In the genomic region with DNA sequence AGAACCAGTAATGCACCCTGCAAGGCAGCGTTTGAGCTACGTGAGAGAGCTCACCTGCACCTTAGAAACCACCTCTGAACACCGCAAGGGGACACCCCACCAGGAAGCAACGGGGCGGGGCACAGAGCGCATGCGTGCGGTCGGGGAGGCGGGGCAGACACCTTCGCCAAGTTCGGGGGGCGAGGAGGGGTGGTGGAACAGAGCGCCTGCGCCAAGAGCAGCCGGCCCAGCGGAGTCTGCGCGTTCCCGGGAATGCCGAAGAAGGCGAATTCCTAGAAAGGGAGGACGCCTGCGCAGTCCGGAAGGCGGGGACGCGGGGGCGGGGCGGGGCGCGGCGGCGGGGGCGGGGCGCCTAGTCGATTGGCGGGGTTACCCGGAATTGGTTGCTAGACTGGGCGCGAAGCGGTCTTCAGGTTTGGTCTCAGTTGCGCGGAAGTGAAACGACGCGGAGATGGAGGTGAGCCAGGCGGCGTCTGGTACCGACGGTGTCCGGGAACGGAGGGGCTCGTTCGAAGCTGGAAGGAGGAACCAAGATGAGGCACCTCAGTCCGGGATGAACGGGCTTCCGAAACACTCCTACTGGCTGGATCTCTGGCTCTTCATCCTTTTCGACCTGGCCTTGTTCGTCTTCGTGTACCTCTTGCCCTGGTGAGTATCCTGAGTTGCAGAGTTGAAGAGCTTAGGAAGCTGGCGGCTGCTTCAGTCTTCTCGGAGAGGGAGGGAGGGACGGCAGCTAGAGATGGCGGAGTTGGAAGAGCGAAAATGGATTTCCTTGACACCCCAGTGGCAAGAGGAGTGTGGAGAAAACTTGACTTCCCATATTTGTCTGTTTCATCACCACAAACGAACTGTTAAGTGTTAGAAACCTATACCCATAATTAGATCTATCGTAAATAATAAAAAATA, we compare ENCODE assay signal across 8 mouse cellular contexts. TPM values are rescaled to one million over a fixed set of nuclear protein-coding genes. Genes with fewer than 3 reads are reported as not detected.
DNase-seq lines count a peak whose midpoint lies in the region; ATAC-seq and TF ChIP-seq lines count a peak whose summit lies in the region.

A gene (plus strand): TSS at position 195 of the 906 bp plus-strand sequence.

- ATAC-seq in heart, embryonic 11.5 days (replicated peaks; ENCODE audit: insufficient number of reproducible peaks, low FRiP score, low TSS enrichment) = peak; percentile 97
- peak; percentile 99 for ATAC-seq in kidney, embryonic 16.5 days (ENCODE audit: low FRiP score, low TSS enrichment)

- peak within 1 kb of the TSS; percentile 81 for H3ac ChIP-seq in C2C12 (ENCODE audit: control insufficient read depth, insufficient read length, low read depth)
- peak within 1 kb of the TSS; percentile 12 for H3ac ChIP-seq in myocyte (ENCODE audit: control insufficient read depth, insufficient read length)

- H3K9me3 ChIP-seq in erythroblast, embryonic 14.5 days (ENCODE audit: control insufficient read depth, low read length) = no peaks in the 10 kb centered on the region
- H3K9me3 ChIP-seq in heart, embryonic 11.5 days (replicated peaks; ENCODE audit: control insufficient read depth, low read length) = no peaks in the 10 kb centered on the region
- no peaks in the 10 kb centered on the region for H3K9me3 ChIP-seq in kidney, embryonic 16.5 days (ENCODE audit: low read length)

- H3K79me2 ChIP-seq in C2C12 (ENCODE audit: control insufficient read depth, insufficient read depth) (peaks cover 31% of the 10 kb centered on the region), myocyte (ENCODE audit: control insufficient read depth, insufficient read depth) (peaks cover 12% of the 10 kb centered on the region)
- H3K79me2 ChIP-seq in liver, adult 2 months (ENCODE audit: control insufficient read depth, insufficient read depth, low read length) = no peaks in the 10 kb centered on the region

- H3K4me2 ChIP-seq in heart, embryonic 11.5 days = peak within 1 kb of the TSS; percentile 74
- peak within 1 kb of the TSS; percentile 76 for H3K4me2 ChIP-seq in kidney, embryonic 16.5 days (replicated peaks; ENCODE audit: low read depth, low read length)
- peak within 1 kb of the TSS; percentile 89 for H3K4me2 ChIP-seq in myocyte (ENCODE audit: low read depth)

- peak; percentile 48; the same call in 1 of the 2 replicates for TF ChIP-seq POLR2A in brain, embryonic 14.5 days (IDR thresholded peaks at IDR 0.05; ENCODE audit: borderline replicate concordance, extremely low read depth, insufficient read depth, insufficient read length, poor library complexity, severe bottlenecking)
- TF ChIP-seq POLR2A in liver, adult 2 months (IDR thresholded peaks at IDR 0.05; ENCODE audit: extremely low read depth, insufficient read depth, low read length) = peak; percentile 58; the same call in 1 of the 2 replicates
- no peak for TF ChIP-seq POLR2A in myocyte (IDR thresholded peaks at IDR 0.05; ENCODE audit: insufficient read length, low read depth)

- H3K9ac ChIP-seq in heart, embryonic 11.5 days (ENCODE audit: low read depth, low read length) = peak within 1 kb of the TSS; percentile 78
- H3K9ac ChIP-seq in kidney, embryonic 16.5 days (replicated peaks; ENCODE audit: low read length) = peak within 1 kb of the TSS; percentile 80
- peak within 1 kb of the TSS; percentile 75 for H3K9ac ChIP-seq in liver, adult 2 months (ENCODE audit: low read depth, low read length)

- H3K36me3 ChIP-seq in C2C12 (ENCODE audit: control insufficient read depth, insufficient read depth) = peaks cover 13% of the 10 kb centered on the region
- H3K36me3 ChIP-seq in erythroblast, embryonic 14.5 days (ENCODE audit: control insufficient read depth) = peaks cover 17% of the 10 kb centered on the region
- no peaks in the 10 kb centered on the region for H3K36me3 ChIP-seq in heart, embryonic 11.5 days (ENCODE audit: control insufficient read depth, insufficient read depth, low read length)
- H3K36me3 ChIP-seq in kidney, embryonic 16.5 days (ENCODE audit: insufficient read depth, low read length) = peaks cover 6% of the 10 kb centered on the region
- H3K36me3 ChIP-seq in liver, adult 2 months (ENCODE audit: control insufficient read depth, insufficient read depth, low read length) = 0 out of 2 replicates have a peak, but pooled peaks cover 1% of the 10 kb centered on the region
- no peaks in the 10 kb centered on the region for H3K36me3 ChIP-seq in myocyte (ENCODE audit: control insufficient read depth, insufficient read depth)
- no peaks in the 10 kb centered on the region for H3K36me3 ChIP-seq in splenic B cell, adult 2 months (ENCODE audit: control insufficient read depth, insufficient read depth, low read length, poor library complexity, severe bottlenecking)

- H3K79me3 ChIP-seq in C2C12 (ENCODE audit: low read depth) = peaks cover 23% of the 10 kb centered on the region

- peak; percentile 99 for DNase-seq in brain, embryonic 14.5 days (ENCODE audit: low read depth)
- DNase-seq in liver, adult 2 months (ENCODE audit: extremely low read depth, low read depth, low spot score) = peak; percentile 73
- DNase-seq in splenic B cell, adult 2 months (ENCODE audit: low read depth, low spot score) = peak; percentile 94

- H3K4me3 ChIP-seq in C2C12 (ENCODE audit: insufficient read depth, poor library complexity, severe bottlenecking) (peak within 1 kb of the TSS; percentile 56), myocyte (peak within 1 kb of the TSS; percentile 84)
- H3K4me3 ChIP-seq in erythroblast, embryonic 14.5 days (replicated peaks) = peak within 1 kb of the TSS; percentile 85
- peak within 1 kb of the TSS; percentile 60 for H3K4me3 ChIP-seq in heart, embryonic 11.5 days (ENCODE audit: low read depth, low read length)
- peak within 1 kb of the TSS; percentile 69 for H3K4me3 ChIP-seq in kidney, embryonic 16.5 days (ENCODE audit: low read length)
- peak within 1 kb of the TSS; percentile 82 for H3K4me3 ChIP-seq in liver, adult 2 months (ENCODE audit: insufficient read depth, low read depth, low read length)

- H3K27me3 ChIP-seq in C2C12 (ENCODE audit: control insufficient read depth, insufficient read depth, insufficient read length) = no peaks in the 10 kb centered on the region
- no peaks in the 10 kb centered on the region for H3K27me3 ChIP-seq in erythroblast, embryonic 14.5 days (ENCODE audit: control insufficient read depth)
- H3K27me3 ChIP-seq in heart, embryonic 11.5 days (ENCODE audit: control insufficient read depth, insufficient read depth, low read length) = no peaks in the 10 kb centered on the region
- H3K27me3 ChIP-seq in kidney, embryonic 16.5 days (ENCODE audit: insufficient read depth, low read length) = no peaks in the 10 kb centered on the region
- H3K27me3 ChIP-seq in liver, adult 2 months (ENCODE audit: control insufficient read depth, insufficient read depth, low read length) = no peaks in the 10 kb centered on the region
- H3K27me3 ChIP-seq in myocyte (ENCODE audit: control insufficient read depth, insufficient read depth, insufficient read length) = no peaks in the 10 kb centered on the region
- H3K27me3 ChIP-seq in splenic B cell, adult 2 months (ENCODE audit: control insufficient read depth, insufficient read depth, low read length, poor library complexity, severe bottlenecking) = no peaks in the 10 kb centered on the region

- H3K27ac ChIP-seq in heart, embryonic 11.5 days (ENCODE audit: low read depth, low read length) = peak within 1 kb of the TSS; percentile 84
- peak within 1 kb of the TSS; percentile 84 for H3K27ac ChIP-seq in kidney, embryonic 16.5 days (ENCODE audit: low read length)
- H3K27ac ChIP-seq in liver, adult 2 months (replicated peaks; ENCODE audit: insufficient read depth, low read depth, low read length) = peak within 1 kb of the TSS; percentile 64

- H3K4me1 ChIP-seq in erythroblast, embryonic 14.5 days (ENCODE audit: control insufficient read depth) = peaks cover 42% of the 10 kb centered on the region
- H3K4me1 ChIP-seq in heart, embryonic 11.5 days (ENCODE audit: control insufficient read depth, insufficient read depth, low read length) = peaks cover 10% of the 10 kb centered on the region
- H3K4me1 ChIP-seq in kidney, embryonic 16.5 days (ENCODE audit: insufficient read depth, low read length) = peaks cover 19% of the 10 kb centered on the region; the same call in 1 of the 2 replicates
- H3K4me1 ChIP-seq in liver, adult 2 months (ENCODE audit: control insufficient read depth, insufficient read depth, low read length) = peaks cover 2% of the 10 kb centered on the region; the same call in 1 of the 2 replicates

- under 1% methylated on average over 67 of the region's 68 CpGs for WGBS in heart, embryonic 11.5 days (ENCODE audit: insufficient replicate concordance)
- WGBS in kidney, embryonic 16.5 days = 1% methylated on average over 51 of the region's 68 CpGs
- WGBS in liver, adult 2 months = 1% methylated on average over 68 of the region's 68 CpGs

- no peak for TF ChIP-seq CTCF in C2C12 (IDR thresholded peaks at IDR 0.05; ENCODE audit: control insufficient read depth, insufficient read depth, insufficient read length)
- TF ChIP-seq CTCF in brain, embryonic 14.5 days (IDR thresholded peaks at IDR 0.05; ENCODE audit: borderline replicate concordance, extremely low read depth, insufficient read depth, insufficient read length) = peak; percentile 22; the same call in 1 of the 2 replicates
- peak; percentile 48 for TF ChIP-seq CTCF in liver, adult 2 months (IDR thresholded peaks at IDR 0.05; ENCODE audit: low read depth, low read length)

TF ChIP-seq in C2C12, 6 proteins besides CTCF, POLR2A, EP300 and RAD21:
- peak; percentile 35 for TF ChIP-seq MAX (IDR thresholded peaks at IDR 0.05)
- TF ChIP-seq USF1 (IDR thresholded peaks at IDR 0.05; ENCODE audit: low read depth) = no peak

TF ChIP-seq in myocyte, 11 proteins besides CTCF, POLR2A, EP300 and RAD21:
- TF ChIP-seq TCF12 (IDR thresholded peaks at IDR 0.05; ENCODE audit: insufficient read depth, poor library complexity, severe bottlenecking) = no peak
- peak in 1 of 3 experiments; percentile 5 for TF ChIP-seq MYOG (IDR thresholded peaks at IDR 0.05; ENCODE audit: control insufficient read depth in 1 of 3, insufficient read depth in 1 of 3, insufficient read length in 2 of 3, low read depth in 2 of 3)
- TF ChIP-seq POLR2AphosphoS2 (IDR thresholded peaks at IDR 0.05; ENCODE audit: insufficient read length, low read depth) = peak; percentile 67
TF ChIP-seq in myocyte: peak in this region for 2.

RNA-seq across cellular contexts. Expression of the gene that starts here (rescaled TPM):
- polyA plus RNA-seq in C2C12 (2012; fragmentation: generic; extraction: Trizol) (64.2 TPM), myocyte (2012; fragmentation: generic; extraction: Trizol) (49.1 TPM)
- polyA plus RNA-seq in brain, embryonic 14.5 days (2012; rRNA removed) = 34.3 and 45.9 TPM in 2 replicates
- 13.1 and 15.7 TPM in 2 replicates for polyA plus RNA-seq in erythroblast, embryonic 14.5 days (2012)
- 138 and 147 TPM in 2 replicates for polyA plus RNA-seq in heart, embryonic 11.5 days (2014; fragmentation: Nextera tagmentation; extraction: Ambion mirVana)
- 85.2 and 87.2 TPM in 2 replicates for polyA plus RNA-seq in kidney, embryonic 16.5 days (2015; fragmentation: Nextera tagmentation; extraction: Ambion mirVana)
- 21.7 and 22.8 TPM in 2 replicates for total RNA-seq in liver, adult 2 months (2014; rRNA removed)
- polyA plus RNA-seq in liver, adult 2 months (2012; rRNA removed) = 11.3 and 12.1 TPM in 2 replicates

Comparison
In these comparisons a context has a peak if more than half of its experiments do, and no peak if none do; other contexts are left out.
1. Peak in every context shown above with its lines: DNase-seq, ATAC-seq, H3K4me3 ChIP-seq and H3K27ac ChIP-seq.